Mouse (Mus musculus) B cell, adult 62 days (primary cell): ENCODE data around the gene Fxyd7. TPM values are rescaled to one million over a fixed set of nuclear protein-coding genes. Genes with fewer than 3 reads are reported as not detected.

ENCODE experiments used
- total RNA-seq: library from RNA; stranded (reverse); gene quantifications from 4 replicates; pipeline ENCODE4 v1.2.4, GENCODE M21; 2023

Fxyd7 gene
- total RNA-seq, result not detected in 4 replicates

GRCm38 (mm10) chr7:31051321-31052021, at the start of gene Fxyd7:
Gene Fxyd7 (minus strand): TSS chr7:31051467.

DNA sequence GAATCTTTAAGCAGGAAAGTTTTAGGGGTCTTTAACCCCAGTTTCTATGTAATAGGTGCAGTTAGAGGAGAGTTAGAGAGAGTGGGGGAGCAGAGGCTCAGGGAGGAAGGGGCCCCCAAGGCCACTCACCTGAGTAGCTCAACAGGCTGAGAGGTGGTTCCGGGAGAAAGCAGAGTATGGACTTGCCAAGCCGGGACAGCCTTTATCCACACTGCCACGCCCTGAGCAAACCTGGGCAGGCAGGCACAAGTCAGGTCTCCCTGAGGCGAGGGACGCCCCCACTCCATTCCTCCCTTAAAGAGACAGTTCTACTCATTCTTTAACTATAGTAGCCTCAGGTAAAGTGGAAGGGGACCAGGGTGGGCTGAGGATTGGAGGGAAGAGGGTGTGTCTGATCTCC, 25.2 kb upstream of the Fxyd7 start, which contains the start of gene Fxyd3:
Gene Fxyd3, minus strand, starts transcription at position 213 of the 400 bp plus-strand sequence.

DNA sequence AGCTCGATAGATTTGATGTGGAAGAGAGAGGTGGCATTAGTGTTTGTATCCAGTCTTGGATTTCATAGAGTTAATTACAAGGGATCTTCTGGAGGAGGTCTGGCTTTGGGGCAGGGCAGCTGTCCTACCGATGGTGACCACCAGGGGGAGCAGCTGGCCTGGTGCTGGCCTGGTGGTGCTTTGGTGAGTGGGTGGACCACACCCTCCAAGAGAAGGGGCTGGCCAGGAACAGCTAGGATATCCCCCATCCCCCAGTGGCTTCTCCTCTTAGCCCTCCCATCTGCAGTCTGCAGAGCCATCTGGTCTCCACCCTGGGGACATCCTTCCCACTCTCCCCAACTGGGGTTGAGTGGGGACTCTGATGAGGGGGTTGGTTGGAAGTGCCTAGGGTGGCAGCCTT, 7.8 kb upstream of the Fxyd7 start, which contains the start of gene Lgi4:
Gene Lgi4, plus strand, starts transcription at position 235 of the 400 bp plus-strand sequence.

GRCm38 (mm10) chr7:31057071-31057470, 5.8 kb upstream of the Fxyd7 start, which contains the start of gene Fxyd1:
Gene Fxyd1 (minus strand): TSS chr7:31057199.

DNA sequence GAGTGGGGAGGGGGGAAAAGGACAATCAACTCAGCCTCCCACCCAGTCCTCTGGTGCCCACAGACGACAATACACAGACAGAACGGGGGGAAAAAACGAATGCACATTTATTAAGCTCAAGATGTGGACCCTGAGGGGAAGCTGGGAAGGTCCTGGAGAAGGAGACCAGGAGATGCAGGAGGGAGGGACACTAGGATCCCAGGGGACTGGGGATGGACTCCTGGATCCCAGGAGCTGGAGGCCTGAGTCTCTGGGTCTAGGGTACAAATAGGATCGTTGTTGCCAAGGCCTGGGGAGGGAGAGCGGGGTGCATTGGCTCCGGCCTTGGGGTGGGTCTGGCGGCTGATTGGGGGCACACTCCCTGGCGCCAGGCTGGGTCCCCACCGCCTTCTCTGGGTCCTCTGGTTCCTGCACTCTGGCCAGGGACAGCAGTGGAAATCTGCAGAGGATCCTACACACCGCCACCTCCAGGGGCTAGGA, 8.8 kb downstream of the Fxyd7 start, which contains the start of gene Fxyd5:
Gene Fxyd5, minus strand, starts transcription at position 51 of the 480 bp plus-strand sequence.

Other genes starting within 250 kb of the Fxyd7 start
- gene Ffar2, start 227.7 kb downstream of the Fxyd7 start, total RNA-seq, result 13.9 to 20.5 TPM (median 17.6 TPM) in 4 replicates
- 1.0 to 2.0 TPM (median 1.4 TPM) in 4 replicates for gene Ffar3, start 195.3 kb downstream of the Fxyd7 start, total RNA-seq
- 25.4 to 28.3 TPM (median 27.3 TPM) in 4 replicates for gene Ffar1, start 189.9 kb downstream of the Fxyd7 start, total RNA-seq
- gene Cd22, start 171.1 kb downstream of the Fxyd7 start, total RNA-seq, result 1,001 to 1,218 TPM (median 1,131 TPM) in 4 replicates
- not detected in 4 replicates for gene Mag, start 136.6 kb downstream of the Fxyd7 start, total RNA-seq
- not detected in 4 replicates for gene Hamp2, start 126.8 kb downstream of the Fxyd7 start, total RNA-seq
- gene Hamp, start 107.4 kb downstream of the Fxyd7 start, total RNA-seq, result not detected in 4 replicates
- 135 to 161 TPM (median 150 TPM) in 4 replicates for gene Usf2, start 94.7 kb downstream of the Fxyd7 start, total RNA-seq
- 0.61 to 1.8 TPM (median 1.3 TPM) in 4 replicates for gene Lsr, start 78.0 kb downstream of the Fxyd7 start, total RNA-seq
- 0.48 TPM in 1 of 4 replicates, not detected in the others for gene Fam187b, start 77.7 kb downstream of the Fxyd7 start, total RNA-seq
- gene Fxyd5, start 9.0 kb downstream of the Fxyd7 start, total RNA-seq, result 102 to 136 TPM (median 120 TPM) in 4 replicates
- not detected in 4 replicates for gene Fxyd1, start 5.7 kb upstream of the Fxyd7 start, total RNA-seq
- 0.17 TPM in 1 of 4 replicates, not detected in the others for gene Lgi4, start 7.9 kb upstream of the Fxyd7 start, total RNA-seq
- not detected in 4 replicates for gene Fxyd3, start 25.2 kb upstream of the Fxyd7 start, total RNA-seq
- gene Hpn, start 63.8 kb upstream of the Fxyd7 start, total RNA-seq, result 1.1 TPM in 1 of 4 replicates, not detected in the others
- gene Scn1b, start 75.5 kb upstream of the Fxyd7 start, total RNA-seq, result 0.40 to 1.1 TPM in 2 of 4 replicates, not detected in the others
- 217 to 247 TPM (median 231 TPM) in 4 replicates for gene Gramd1a, start 104.4 kb upstream of the Fxyd7 start, total RNA-seq
- gene Scgb2b2, start 239.0 kb upstream of the Fxyd7 start, total RNA-seq, result not detected in 4 replicates
- gene Scgb1b2, start 240.4 kb upstream of the Fxyd7 start, total RNA-seq, result not detected in 4 replicates